In genomic region chr10:99323358-99323757, GRCm38 (mm10) we compare ENCODE assay signal across 14 mouse cellular contexts.
DNase-seq lines count a peak whose midpoint lies in the region; ATAC-seq and TF ChIP-seq lines count a peak whose summit lies in the region.
"Had no signal": no experiment of that assay in that cellular context is flagged by ENCODE, and none has a peak within 500 bp of the region (broad histone marks: within the 10 kb centered on the region; RNA-seq: fewer than 3 reads in every experiment).

No protein-coding gene starts in this region.

- H3K4me1 ChIP-seq in cortical plate, adult 2 months (ENCODE audit: control insufficient read depth, insufficient read depth, low read length) = peaks cover 3% of the 10 kb centered on the region; the same call in 1 of the 2 replicates
- no peaks in the 10 kb centered on the region for H3K4me1 ChIP-seq in forebrain, embryonic 11.5 days (replicated peaks; ENCODE audit: control insufficient read depth, insufficient read depth, low read length)
- H3K4me1 ChIP-seq: embryonic facial prominence, embryonic 13.5 days; heart, embryonic 12.5 days had no signal

- TF ChIP-seq CTCF in cortical plate, adult 2 months (IDR thresholded peaks at IDR 0.05; ENCODE audit: extremely low read depth, insufficient read depth, low read length) = no peak
- TF ChIP-seq CTCF in left cerebral cortex, adult 2 months (IDR thresholded peaks at IDR 0.05) = no peak

- intact Hi-C loops in left cerebral cortex, adult 2 months (cut with DNase I) = loop anchor here (1.0 to 5.0 kb wide), 7 partner anchors 13 to 247 kb away; partner anchors contain the start of gene Dusp6

- H3K36me3 ChIP-seq in forebrain, embryonic 11.5 days (ENCODE audit: control insufficient read depth, insufficient read depth, low read length) = no peaks in the 10 kb centered on the region
- H3K36me3 ChIP-seq: embryonic facial prominence, embryonic 13.5 days; heart, embryonic 12.5 days had no signal

- ATAC-seq in forebrain, embryonic 11.5 days (replicated peaks; ENCODE audit: low FRiP score) = no peak
- ATAC-seq: hindbrain, embryonic 16.5 days; intestine, postnatal 0 days had no signal

- WGBS in forebrain, embryonic 11.5 days = 94% methylated on average over 8 of the region's 8 CpGs

- no peak overlapping the region for H3K4me3 ChIP-seq in cortical plate, adult 2 months (ENCODE audit: insufficient read depth, low read length)
- H3K4me3 ChIP-seq in left cerebral cortex, adult 2 months = no peak overlapping the region
- H3K4me3 ChIP-seq in forebrain, embryonic 11.5 days (ENCODE audit: low read depth, low read length) = no peak overlapping the region
- H3K4me3 ChIP-seq: embryonic facial prominence, embryonic 13.5 days; heart, embryonic 12.5 days had no signal

- no peak for TF ChIP-seq POLR2A in cortical plate, adult 2 months (IDR thresholded peaks at IDR 0.05; ENCODE audit: extremely low read depth, insufficient read depth, low read length)

- H3K27me3 ChIP-seq in forebrain, embryonic 11.5 days (ENCODE audit: control insufficient read depth, insufficient read depth, low read length) = no peaks in the 10 kb centered on the region
- H3K27me3 ChIP-seq: embryonic facial prominence, embryonic 13.5 days; heart, embryonic 12.5 days had no signal

- H3K4me2 ChIP-seq in forebrain, embryonic 11.5 days (ENCODE audit: low read depth, low read length, severe bottlenecking) = no peak overlapping the region
- H3K4me2 ChIP-seq: embryonic facial prominence, embryonic 13.5 days; heart, embryonic 12.5 days had no signal

- DNase-seq in frontal cortex, postnatal 10 days (ENCODE audit: low spot score in 2 of 2) = peak; percentile 24 to 45
- peak; percentile 23 to 49 for DNase-seq in left cerebral cortex, adult 2 months (ENCODE audit: extremely low spot score in 1 of 2, low spot score in 2 of 2)
- peak; percentile 20 for DNase-seq in right cerebral cortex, postnatal 14 days
- no peak for DNase-seq in cerebellum, adult 11 months
- DNase-seq in B cell, adult 2 months = no peak
- no peak for DNase-seq in forebrain, embryonic 11.5 days (ENCODE audit: low spot score)
- DNase-seq: lung, adult 18-20 months; lung, postnatal 36 days had no signal

- H3K9ac ChIP-seq in forebrain, embryonic 11.5 days (ENCODE audit: low read length) = no peak overlapping the region
- H3K9ac ChIP-seq: embryonic facial prominence, embryonic 13.5 days; heart, embryonic 12.5 days had no signal

- peak overlapping the region; percentile 57 for H3K27ac ChIP-seq in cortical plate, adult 2 months (ENCODE audit: insufficient read depth, low read length)
- peak overlapping the region; percentile 81 for H3K27ac ChIP-seq in left cerebral cortex, adult 2 months
- H3K27ac ChIP-seq in forebrain, embryonic 11.5 days (ENCODE audit: low read depth, low read length) = no peak overlapping the region
- H3K27ac ChIP-seq: embryonic facial prominence, embryonic 13.5 days; kidney, postnatal 0 days had no signal

- H3K9me3 ChIP-seq in forebrain, embryonic 11.5 days (ENCODE audit: control insufficient read depth, low read length) = no peaks in the 10 kb centered on the region
- H3K9me3 ChIP-seq: embryonic facial prominence, embryonic 13.5 days; heart, embryonic 12.5 days had no signal

Comparison
In these comparisons a context has a peak if more than half of its experiments do, and no peak if none do; other contexts are left out.
1. DNase-seq: peak in frontal cortex, postnatal 10 days (2 of 2), left cerebral cortex, adult 2 months (2 of 2) and right cerebral cortex, postnatal 14 days (single experiment); none in cerebellum, adult 11 months (single experiment), B cell, adult 2 months (0 of 2) and forebrain, embryonic 11.5 days (single experiment).